Mouse (Mus musculus): ENCODE data around the gene Adamts16. TPM values are rescaled to one million over a fixed set of nuclear protein-coding genes. Genes with fewer than 3 reads are reported as not detected.

Gene Adamts16
- polyA plus RNA-seq, 1 experiment from 2014 or later = 2.3 TPM

GRCm38 (mm10) chr13:70842126-70842525, 515 bp upstream of the Adamts16 start:
- ATAC-seq = peak; percentile 25; the same call in 1 of the 2 replicates
- H3K36me3 ChIP-seq (ENCODE audit: control insufficient read depth, insufficient read depth, low read length) = no peaks in the 10 kb centered on the region
- H3K4me1 ChIP-seq (ENCODE audit: control insufficient read depth, insufficient read depth, low read length) = peaks cover 5% of the 10 kb centered on the region
- peak overlapping the region; percentile 75 for H3K9ac ChIP-seq (ENCODE audit: low read depth, low read length)
- WGBS = 50% methylated on average over 4 of the region's 4 CpGs
- H3K27me3 ChIP-seq (ENCODE audit: control insufficient read depth, insufficient read depth, low read depth, low read length) = peaks cover 7% of the 10 kb centered on the region
- peak overlapping the region; percentile 58 for H3K4me3 ChIP-seq (ENCODE audit: low read depth, low read length)
- H3K9me3 ChIP-seq (replicated peaks; ENCODE audit: control insufficient read depth, low read length, poor library complexity, severe bottlenecking) = no peaks in the 10 kb centered on the region
- no peak overlapping the region for H3K27ac ChIP-seq (ENCODE audit: low read length)
- H3K4me2 ChIP-seq (ENCODE audit: low read length) = peak overlapping the region; percentile 91

- no peak overlapping the region for H3K9ac ChIP-seq (ENCODE audit: low read depth, low read length)
- H3K4me3 ChIP-seq (ENCODE audit: low read depth, low read length) = peak overlapping the region; percentile 58; the same call in 1 of the 2 replicates
- no peak overlapping the region for H3K27ac ChIP-seq (ENCODE audit: low read length)
- H3K27me3 ChIP-seq (ENCODE audit: control insufficient read depth, insufficient read depth, low read depth, low read length) = peaks cover 7% of the 10 kb centered on the region; the same call in 1 of the 2 replicates
- peak overlapping the region; percentile 91 for H3K4me2 ChIP-seq (ENCODE audit: low read length)
- ATAC-seq = peak; percentile 88
- no peaks in the 10 kb centered on the region for H3K36me3 ChIP-seq (ENCODE audit: control insufficient read depth, insufficient read depth, low read length)
- H3K9me3 ChIP-seq (replicated peaks; ENCODE audit: control insufficient read depth, low read length, poor library complexity, severe bottlenecking) = no peaks in the 10 kb centered on the region
- WGBS = 8% methylated on average over 6 of the region's 6 CpGs
- H3K4me1 ChIP-seq (ENCODE audit: control insufficient read depth, insufficient read depth, low read length) = peaks cover 5% of the 10 kb centered on the region
Observed at GRCm38 (mm10) chr13:70840161-70840560, 1.4 kb downstream of the Adamts16 start.

GRCm38 (mm10) chr13:70837571-70837970, 4.0 kb downstream of the Adamts16 start:
- Histone ChIP-seq H3K4me1 (ENCODE audit: control insufficient read depth, insufficient read depth, low read length) (peaks cover 5% of the 10 kb centered on the region), H3K9ac (ENCODE audit: low read depth, low read length) (no peak overlapping the region), H3K4me2 (ENCODE audit: low read length) (no peak overlapping the region), H3K27ac (ENCODE audit: low read length) (no peak overlapping the region), H3K9me3 (replicated peaks; ENCODE audit: control insufficient read depth, low read length, poor library complexity, severe bottlenecking) (no peaks in the 10 kb centered on the region), H3K4me3 (ENCODE audit: low read depth, low read length) (no peak overlapping the region), H3K36me3 (ENCODE audit: control insufficient read depth, insufficient read depth, low read length) (no peaks in the 10 kb centered on the region), H3K27me3 (ENCODE audit: control insufficient read depth, insufficient read depth, low read depth, low read length) (peaks cover 5% of the 10 kb centered on the region; the same call in 1 of the 2 replicates)
- 83% methylated on average over 5 of the region's 5 CpGs for WGBS
- no peak for ATAC-seq

GRCm38 (mm10) chr13:70836246-70836645, 5.4 kb downstream of the Adamts16 start:
- 74% methylated on average over 7 of the region's 7 CpGs for WGBS
- Histone ChIP-seq H3K36me3 (ENCODE audit: control insufficient read depth, insufficient read depth, low read length) (no peaks in the 10 kb centered on the region), H3K4me1 (ENCODE audit: control insufficient read depth, insufficient read depth, low read length) (no peaks in the 10 kb centered on the region), H3K27me3 (ENCODE audit: control insufficient read depth, insufficient read depth, low read depth, low read length) (no peaks in the 10 kb centered on the region), H3K4me3 (ENCODE audit: low read depth, low read length) (no peak overlapping the region), H3K9me3 (replicated peaks; ENCODE audit: control insufficient read depth, low read length, poor library complexity, severe bottlenecking) (no peaks in the 10 kb centered on the region), H3K4me2 (ENCODE audit: low read length) (no peak overlapping the region), H3K27ac (ENCODE audit: low read length) (no peak overlapping the region), H3K9ac (ENCODE audit: low read depth, low read length) (no peak overlapping the region)
- ATAC-seq = no peak

GRCm38 (mm10) chr13:70832593-70833138, 8.9 kb downstream of the Adamts16 start:
- no peak for ATAC-seq
- Histone ChIP-seq H3K4me3 (ENCODE audit: low read depth, low read length) (no peak overlapping the region), H3K9ac (ENCODE audit: low read depth, low read length) (no peak overlapping the region), H3K27me3 (ENCODE audit: control insufficient read depth, insufficient read depth, low read depth, low read length) (no peaks in the 10 kb centered on the region), H3K36me3 (ENCODE audit: control insufficient read depth, insufficient read depth, low read length) (no peaks in the 10 kb centered on the region), H3K4me1 (ENCODE audit: control insufficient read depth, insufficient read depth, low read length) (no peaks in the 10 kb centered on the region), H3K4me2 (ENCODE audit: low read length) (no peak overlapping the region), H3K9me3 (replicated peaks; ENCODE audit: control insufficient read depth, low read length, poor library complexity, severe bottlenecking) (no peaks in the 10 kb centered on the region), H3K27ac (ENCODE audit: low read length) (no peak overlapping the region)
- WGBS = 85% methylated on average over 6 of the region's 6 CpGs

GRCm38 (mm10) chr13:70831041-70831440, 10.6 kb downstream of the Adamts16 start:
- H3K9ac ChIP-seq (ENCODE audit: low read depth, low read length) = no peak overlapping the region
- H3K4me3 ChIP-seq (ENCODE audit: low read depth, low read length) = no peak overlapping the region
- no peak overlapping the region for H3K4me2 ChIP-seq (ENCODE audit: low read length)
- no peak for ATAC-seq
- H3K27me3 ChIP-seq (ENCODE audit: control insufficient read depth, insufficient read depth, low read depth, low read length) = no peaks in the 10 kb centered on the region
- H3K36me3 ChIP-seq (ENCODE audit: control insufficient read depth, insufficient read depth, low read length) = no peaks in the 10 kb centered on the region
- no peak overlapping the region for H3K27ac ChIP-seq (ENCODE audit: low read length)
- WGBS = 74% methylated on average over 4 of the region's 4 CpGs
- H3K9me3 ChIP-seq (replicated peaks; ENCODE audit: control insufficient read depth, low read length, poor library complexity, severe bottlenecking) = no peaks in the 10 kb centered on the region
- H3K4me1 ChIP-seq (ENCODE audit: control insufficient read depth, insufficient read depth, low read length) = no peaks in the 10 kb centered on the region

- Histone ChIP-seq H3K9ac (ENCODE audit: low read depth, low read length) (no peak overlapping the region), H3K27ac (ENCODE audit: low read length) (no peak overlapping the region), H3K9me3 (replicated peaks; ENCODE audit: control insufficient read depth, low read length, poor library complexity, severe bottlenecking) (no peaks in the 10 kb centered on the region), H3K27me3 (ENCODE audit: control insufficient read depth, insufficient read depth, low read depth, low read length) (no peaks in the 10 kb centered on the region), H3K4me2 (ENCODE audit: low read length) (no peak overlapping the region), H3K4me1 (ENCODE audit: control insufficient read depth, insufficient read depth, low read length) (no peaks in the 10 kb centered on the region), H3K4me3 (ENCODE audit: low read depth, low read length) (no peak overlapping the region), H3K36me3 (ENCODE audit: control insufficient read depth, insufficient read depth, low read length) (no peaks in the 10 kb centered on the region)
- ATAC-seq = no peak
- WGBS = 83% methylated on average over 4 of the region's 4 CpGs
Observed at GRCm38 (mm10) chr13:70827507-70827906, 14.1 kb downstream of the Adamts16 start.

GRCm38 (mm10) chr13:70825265-70825664, 16.3 kb downstream of the Adamts16 start:
- no peak for ATAC-seq
- Histone ChIP-seq H3K27ac (ENCODE audit: low read length) (no peak overlapping the region), H3K4me1 (ENCODE audit: control insufficient read depth, insufficient read depth, low read length) (no peaks in the 10 kb centered on the region), H3K36me3 (ENCODE audit: control insufficient read depth, insufficient read depth, low read length) (no peaks in the 10 kb centered on the region), H3K9me3 (replicated peaks; ENCODE audit: control insufficient read depth, low read length, poor library complexity, severe bottlenecking) (no peaks in the 10 kb centered on the region), H3K9ac (ENCODE audit: low read depth, low read length) (no peak overlapping the region), H3K27me3 (ENCODE audit: control insufficient read depth, insufficient read depth, low read depth, low read length) (no peaks in the 10 kb centered on the region), H3K4me3 (ENCODE audit: low read depth, low read length) (no peak overlapping the region), H3K4me2 (ENCODE audit: low read length) (no peak overlapping the region)
- 78% methylated on average over 5 of the region's 5 CpGs for WGBS

- no peaks in the 10 kb centered on the region for H3K27me3 ChIP-seq (ENCODE audit: control insufficient read depth, insufficient read depth, low read depth, low read length)
- no peak overlapping the region for H3K4me3 ChIP-seq (ENCODE audit: low read depth, low read length)
- H3K9me3 ChIP-seq (replicated peaks; ENCODE audit: control insufficient read depth, low read length, poor library complexity, severe bottlenecking) = no peaks in the 10 kb centered on the region
- no peaks in the 10 kb centered on the region for H3K36me3 ChIP-seq (ENCODE audit: control insufficient read depth, insufficient read depth, low read length)
- 58% methylated on average over 8 of the region's 8 CpGs for WGBS
- no peak overlapping the region for H3K4me2 ChIP-seq (ENCODE audit: low read length)
- no peak overlapping the region for H3K27ac ChIP-seq (ENCODE audit: low read length)
- ATAC-seq = 0 out of 2 replicates have a peak, but pooled peaks have one; percentile 64
- no peak overlapping the region for H3K9ac ChIP-seq (ENCODE audit: low read depth, low read length)
- H3K4me1 ChIP-seq (ENCODE audit: control insufficient read depth, insufficient read depth, low read length) = no peaks in the 10 kb centered on the region
Observed at GRCm38 (mm10) chr13:70823757-70824156, 17.9 kb downstream of the Adamts16 start.

Measured in midbrain, embryonic 16.5 days (tissue).